In the genomic region with DNA sequence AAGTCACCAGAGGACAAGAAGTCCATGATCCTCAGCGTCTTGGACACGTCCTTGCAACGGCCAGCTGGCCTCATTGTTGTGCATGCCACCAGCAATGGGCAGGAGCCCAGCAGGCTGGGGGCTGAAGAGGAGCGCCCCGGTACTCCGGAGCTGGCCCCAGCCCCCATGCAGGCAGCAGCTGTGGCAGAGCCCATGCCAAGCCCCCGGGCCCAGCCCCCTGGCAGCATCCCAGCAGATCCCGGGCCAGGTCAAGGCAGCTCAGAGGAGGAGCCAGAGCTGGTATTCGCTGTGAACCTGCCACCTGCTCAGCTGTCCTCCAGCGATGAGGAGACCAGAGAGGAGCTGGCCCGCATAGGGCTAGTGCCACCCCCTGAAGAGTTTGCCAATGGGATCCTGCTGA, we compare ENCODE assay signal across 10 mouse cellular contexts. TPM values are rescaled to one million over a fixed set of nuclear protein-coding genes. Genes with fewer than 3 reads are reported as not detected.
DNase-seq lines count a peak whose midpoint lies in the region; ATAC-seq and TF ChIP-seq lines count a peak whose summit lies in the region.
"Had no signal": no experiment of that assay in that cellular context is flagged by ENCODE, and none has a peak within 500 bp of the region (broad histone marks: within the 10 kb centered on the region; RNA-seq: fewer than 3 reads in every experiment).

No protein-coding gene starts in this region.

- H3K27ac ChIP-seq in lung, postnatal 0 days (ENCODE audit: low read length): no peak overlapping the region
- no peak overlapping the region for H3K27ac ChIP-seq in forebrain, embryonic 13.5 days
- H3K27ac ChIP-seq in midbrain, embryonic 15.5 days: no peak overlapping the region

- no peak overlapping the region for H3K4me3 ChIP-seq in lung, postnatal 0 days (ENCODE audit: low read depth, low read length)
- peak overlapping the region; percentile 35 for H3K4me3 ChIP-seq in forebrain, embryonic 13.5 days
- H3K4me3 ChIP-seq in midbrain, embryonic 15.5 days: no peak overlapping the region
- H3K4me3 ChIP-seq: megakaryocyte, embryonic 14.5 days had no signal

- peak; percentile 48 to 56 for DNase-seq in frontal cortex, postnatal 14 days (ENCODE audit: low spot score in 2 of 2)
- no peak for DNase-seq in frontal cortex, postnatal 25 days (ENCODE audit: low spot score in 2 of 2)
- no peak for DNase-seq in lung, postnatal 0 days (ENCODE audit: low spot score)
- no peak for DNase-seq in lung, postnatal 14 days
- DNase-seq in spleen, adult 18-20 months: no peak
- DNase-seq in embryo, embryonic 10.5 days (ENCODE audit: low spot score): no peak

- no peaks in the 10 kb centered on the region for H3K4me1 ChIP-seq in lung, postnatal 0 days (ENCODE audit: insufficient read depth, low read depth, low read length)
- peaks cover 20% of the 10 kb centered on the region for H3K4me1 ChIP-seq in forebrain, embryonic 13.5 days
- peaks cover 17% of the 10 kb centered on the region; the same call in 1 of the 2 replicates for H3K4me1 ChIP-seq in midbrain, embryonic 15.5 days

- H3K36me3 ChIP-seq in lung, postnatal 0 days (ENCODE audit: insufficient read depth, low read length): 0 out of 2 replicates have a peak, but pooled peaks cover 3% of the 10 kb centered on the region
- peaks cover 21% of the 10 kb centered on the region for H3K36me3 ChIP-seq in forebrain, embryonic 13.5 days (ENCODE audit: poor library complexity, severe bottlenecking)
- peaks cover 11% of the 10 kb centered on the region; the same call in 1 of the 2 replicates for H3K36me3 ChIP-seq in midbrain, embryonic 15.5 days (replicated peaks)

- H3K27me3 ChIP-seq in lung, postnatal 0 days (replicated peaks; ENCODE audit: insufficient read depth, low read length): no peaks in the 10 kb centered on the region
- peaks cover 23% of the 10 kb centered on the region for H3K27me3 ChIP-seq in forebrain, embryonic 13.5 days
- no peaks in the 10 kb centered on the region for H3K27me3 ChIP-seq in midbrain, embryonic 15.5 days (replicated peaks)
- H3K27me3 ChIP-seq: megakaryocyte, embryonic 14.5 days had no signal

- 48% methylated on average over 11 of the region's 11 CpGs for WGBS in lung, postnatal 0 days
- WGBS in forebrain, embryonic 13.5 days: 30% methylated on average over 11 of the region's 11 CpGs
- 27% methylated on average over 11 of the region's 11 CpGs for WGBS in midbrain, embryonic 15.5 days

- H3K4me2 ChIP-seq in lung, postnatal 0 days (replicated peaks; ENCODE audit: low read depth, low read length): no peak overlapping the region
- peak overlapping the region; percentile 62 for H3K4me2 ChIP-seq in forebrain, embryonic 13.5 days
- peak overlapping the region; percentile 39; the same call in 1 of the 2 replicates for H3K4me2 ChIP-seq in midbrain, embryonic 15.5 days

- no peak for TF ChIP-seq CTCF in lung, postnatal 0 days (IDR thresholded peaks at IDR 0.05)

- no peak for TF ChIP-seq EP300 in lung, postnatal 0 days (IDR thresholded peaks at IDR 0.05)

- H3K9me3 ChIP-seq in lung, postnatal 0 days (ENCODE audit: low read length): no peaks in the 10 kb centered on the region
- no peaks in the 10 kb centered on the region for H3K9me3 ChIP-seq in forebrain, embryonic 13.5 days (replicated peaks)
- H3K9me3 ChIP-seq in midbrain, embryonic 15.5 days: no peaks in the 10 kb centered on the region
- H3K9me3 ChIP-seq: megakaryocyte, embryonic 14.5 days had no signal

- ATAC-seq in lung, postnatal 0 days: 0 out of 2 replicates have a peak, but pooled peaks have one; percentile 4
- peak; percentile 60 for ATAC-seq in forebrain, embryonic 13.5 days
- ATAC-seq in midbrain, embryonic 15.5 days (replicated peaks): peak; percentile 66

- H3K9ac ChIP-seq in lung, postnatal 0 days (replicated peaks; ENCODE audit: low read depth): no peak overlapping the region
- no peak overlapping the region for H3K9ac ChIP-seq in forebrain, embryonic 13.5 days
- H3K9ac ChIP-seq in midbrain, embryonic 15.5 days: no peak overlapping the region

RNA-seq across cellular contexts. Expression of gene Acr, which starts 19.3 kb away (rescaled TPM):
- 0.08 TPM in 1 of 2 replicates, not detected in the other for polyA plus RNA-seq in lung, postnatal 0 days (2015; fragmentation: Nextera tagmentation; extraction: Ambion mirVana)
- 1.2 and 1.8 TPM in 2 replicates for polyA plus RNA-seq in forebrain, embryonic 13.5 days (2015; fragmentation: Nextera tagmentation; extraction: Ambion mirVana)
- polyA plus RNA-seq in midbrain, embryonic 15.5 days (2015; fragmentation: Nextera tagmentation; extraction: Ambion mirVana): 2.4 and 3.2 TPM in 2 replicates
- polyA plus RNA-seq: C2C12 had no signal

RNA-seq across cellular contexts. Expression of gene Rabl2, which starts 42.9 kb away (rescaled TPM):
- 23.1 and 24.2 TPM in 2 replicates for polyA plus RNA-seq in lung, postnatal 0 days (2015; fragmentation: Nextera tagmentation; extraction: Ambion mirVana)
- 55.1 and 56.4 TPM in 2 replicates for polyA plus RNA-seq in forebrain, embryonic 13.5 days (2015; fragmentation: Nextera tagmentation; extraction: Ambion mirVana)
- polyA plus RNA-seq in midbrain, embryonic 15.5 days (2015; fragmentation: Nextera tagmentation; extraction: Ambion mirVana): 81.3 and 92.1 TPM in 2 replicates

RNA-seq across cellular contexts. Expression of gene Shank3, which starts 49.4 kb away (rescaled TPM):
- polyA plus RNA-seq in lung, postnatal 0 days (2015; fragmentation: Nextera tagmentation; extraction: Ambion mirVana): 1.8 and 2.2 TPM in 2 replicates
- polyA plus RNA-seq in forebrain, embryonic 13.5 days (2015; fragmentation: Nextera tagmentation; extraction: Ambion mirVana): 7.1 and 9.5 TPM in 2 replicates
- 16.0 and 16.9 TPM in 2 replicates for polyA plus RNA-seq in midbrain, embryonic 15.5 days (2015; fragmentation: Nextera tagmentation; extraction: Ambion mirVana)

Comparison
In these comparisons a context has a peak if more than half of its experiments do, and no peak if none do; other contexts are left out.
1. DNase-seq: peak in frontal cortex, postnatal 14 days (2 of 2); none in frontal cortex, postnatal 25 days (0 of 2), lung, postnatal 0 days (single experiment), lung, postnatal 14 days (single experiment), spleen, adult 18-20 months (0 of 2) and embryo, embryonic 10.5 days (single experiment).
2. ATAC-seq: peak in every context shown above with its lines; median percentile 66 in midbrain, embryonic 15.5 days; 60 in forebrain, embryonic 13.5 days; 4 in lung, postnatal 0 days.